Mouse (Mus musculus): ENCODE data around the gene Cdh26. TPM values are rescaled to one million over a fixed set of nuclear protein-coding genes. Genes with fewer than 3 reads are reported as not detected.
A peak's percentile ranks its signal among the peaks of the same experiment; 100 is the strongest.

Cdh26 gene
- polyA plus RNA-seq, 1 experiment = 2.3 TPM

GRCm38 (mm10) chr2:178416427-178416826 lies 13.9 kb upstream of the Cdh26 start:
- Histone ChIP-seq H3K27ac (ENCODE audit: insufficient read depth, low read length) (no peak overlapping the region), H3K4me1 (ENCODE audit: control insufficient read depth, insufficient read depth, low read length) (peaks cover 6% of the 10 kb centered on the region; the same call in 1 of the 2 replicates), H3K4me3 (ENCODE audit: insufficient read depth, low read length) (no peak overlapping the region)
- no peak for TF ChIP-seq CTCF (IDR thresholded peaks at IDR 0.05; ENCODE audit: borderline replicate concordance, insufficient read depth, low read length)
- no peak for TF ChIP-seq POLR2A (IDR thresholded peaks at IDR 0.05; ENCODE audit: low read depth, low read length)

- H3K4me1 ChIP-seq (ENCODE audit: control insufficient read depth, insufficient read depth, low read length) = peaks cover 9% of the 10 kb centered on the region
- TF ChIP-seq CTCF (IDR thresholded peaks at IDR 0.05; ENCODE audit: borderline replicate concordance, insufficient read depth, low read length) (no peak), POLR2A (IDR thresholded peaks at IDR 0.05; ENCODE audit: low read depth, low read length) (no peak)
- H3K27ac ChIP-seq (ENCODE audit: insufficient read depth, low read length) = no peak overlapping the region
- H3K4me3 ChIP-seq (ENCODE audit: insufficient read depth, low read length) = no peak overlapping the region
Observed at GRCm38 (mm10) chr2:178416970-178417369, 13.4 kb upstream of the Cdh26 start.

GRCm38 (mm10) chr2:178420576-178420975 lies 9.8 kb upstream of the Cdh26 start:
- TF ChIP-seq CTCF (IDR thresholded peaks at IDR 0.05; ENCODE audit: borderline replicate concordance, insufficient read depth, low read length) (no peak), POLR2A (IDR thresholded peaks at IDR 0.05; ENCODE audit: low read depth, low read length) (no peak)
- Histone ChIP-seq H3K4me1 (ENCODE audit: control insufficient read depth, insufficient read depth, low read length) (peaks cover 10% of the 10 kb centered on the region), H3K4me3 (ENCODE audit: insufficient read depth, low read length) (no peak overlapping the region), H3K27ac (ENCODE audit: insufficient read depth, low read length) (no peak overlapping the region)

- Histone ChIP-seq H3K4me1 (ENCODE audit: control insufficient read depth, insufficient read depth, low read length) (peaks cover 10% of the 10 kb centered on the region), H3K27ac (ENCODE audit: insufficient read depth, low read length) (peak overlapping the region; percentile 70), H3K4me3 (ENCODE audit: insufficient read depth, low read length) (no peak overlapping the region)
- TF ChIP-seq POLR2A (IDR thresholded peaks at IDR 0.05; ENCODE audit: low read depth, low read length) = no peak
Observed at GRCm38 (mm10) chr2:178421603-178422002, 8.7 kb upstream of the Cdh26 start.

GRCm38 (mm10) chr2:178422186-178422585 lies 8.1 kb upstream of the Cdh26 start:
- TF ChIP-seq POLR2A (IDR thresholded peaks at IDR 0.05; ENCODE audit: low read depth, low read length) (no peak), CTCF (IDR thresholded peaks at IDR 0.05; ENCODE audit: borderline replicate concordance, insufficient read depth, low read length) (no peak)
- H3K27ac ChIP-seq (ENCODE audit: insufficient read depth, low read length) = peak overlapping the region; percentile 70
- peaks cover 10% of the 10 kb centered on the region for H3K4me1 ChIP-seq (ENCODE audit: control insufficient read depth, insufficient read depth, low read length)
- no peak overlapping the region for H3K4me3 ChIP-seq (ENCODE audit: insufficient read depth, low read length)

GRCm38 (mm10) chr2:178423223-178423622 lies 7.1 kb upstream of the Cdh26 start:
- no peak overlapping the region for H3K4me3 ChIP-seq (ENCODE audit: insufficient read depth, low read length)
- peaks cover 10% of the 10 kb centered on the region for H3K4me1 ChIP-seq (ENCODE audit: control insufficient read depth, insufficient read depth, low read length)
- TF ChIP-seq POLR2A (IDR thresholded peaks at IDR 0.05; ENCODE audit: low read depth, low read length) = no peak
- no peak for TF ChIP-seq CTCF (IDR thresholded peaks at IDR 0.05; ENCODE audit: borderline replicate concordance, insufficient read depth, low read length)
- H3K27ac ChIP-seq (ENCODE audit: insufficient read depth, low read length) = peak overlapping the region; percentile 83

GRCm38 (mm10) chr2:178426229-178426628 lies 4.1 kb upstream of the Cdh26 start:
- H3K27ac ChIP-seq (ENCODE audit: insufficient read depth, low read length) = no peak overlapping the region
- TF ChIP-seq POLR2A (IDR thresholded peaks at IDR 0.05; ENCODE audit: low read depth, low read length) (no peak), CTCF (IDR thresholded peaks at IDR 0.05; ENCODE audit: borderline replicate concordance, insufficient read depth, low read length) (no peak)
- H3K4me3 ChIP-seq (ENCODE audit: insufficient read depth, low read length) = no peak overlapping the region
- H3K4me1 ChIP-seq (ENCODE audit: control insufficient read depth, insufficient read depth, low read length) = peaks cover 10% of the 10 kb centered on the region

GRCm38 (mm10) chr2:178427181-178427580 lies 3.1 kb upstream of the Cdh26 start:
- H3K27ac ChIP-seq (ENCODE audit: insufficient read depth, low read length) = no peak overlapping the region
- H3K4me3 ChIP-seq (ENCODE audit: insufficient read depth, low read length) = no peak overlapping the region
- peaks cover 8% of the 10 kb centered on the region for H3K4me1 ChIP-seq (ENCODE audit: control insufficient read depth, insufficient read depth, low read length)
- no peak for TF ChIP-seq POLR2A (IDR thresholded peaks at IDR 0.05; ENCODE audit: low read depth, low read length)
- no peak for TF ChIP-seq CTCF (IDR thresholded peaks at IDR 0.05; ENCODE audit: borderline replicate concordance, insufficient read depth, low read length)

GRCm38 (mm10) chr2:178428183-178428582 lies 2.1 kb upstream of the Cdh26 start:
- Histone ChIP-seq H3K4me1 (ENCODE audit: control insufficient read depth, insufficient read depth, low read length) (peaks cover 4% of the 10 kb centered on the region), H3K4me3 (ENCODE audit: insufficient read depth, low read length) (no peak overlapping the region), H3K27ac (ENCODE audit: insufficient read depth, low read length) (no peak overlapping the region)
- no peak for TF ChIP-seq CTCF (IDR thresholded peaks at IDR 0.05; ENCODE audit: borderline replicate concordance, insufficient read depth, low read length)

GRCm38 (mm10) chr2:178428676-178429075 lies 1.7 kb upstream of the Cdh26 start:
- peaks cover 4% of the 10 kb centered on the region; the same call in 1 of the 2 replicates for H3K4me1 ChIP-seq (ENCODE audit: control insufficient read depth, insufficient read depth, low read length)
- no peak overlapping the region for H3K27ac ChIP-seq (ENCODE audit: insufficient read depth, low read length)
- TF ChIP-seq POLR2A (IDR thresholded peaks at IDR 0.05; ENCODE audit: low read depth, low read length) (no peak), CTCF (IDR thresholded peaks at IDR 0.05; ENCODE audit: borderline replicate concordance, insufficient read depth, low read length) (no peak)
- H3K4me3 ChIP-seq (ENCODE audit: insufficient read depth, low read length) = no peak overlapping the region

GRCm38 (mm10) chr2:178429426-178429825 lies 905 bp upstream of the Cdh26 start:
- no peak for TF ChIP-seq POLR2A (IDR thresholded peaks at IDR 0.05; ENCODE audit: low read depth, low read length)
- TF ChIP-seq CTCF (IDR thresholded peaks at IDR 0.05; ENCODE audit: borderline replicate concordance, insufficient read depth, low read length) = no peak
- Histone ChIP-seq H3K4me3 (ENCODE audit: insufficient read depth, low read length) (no peak overlapping the region), H3K4me1 (ENCODE audit: control insufficient read depth, insufficient read depth, low read length) (peaks cover 5% of the 10 kb centered on the region; the same call in 1 of the 2 replicates), H3K27ac (ENCODE audit: insufficient read depth, low read length) (no peak overlapping the region)

Measured in embryonic fibroblast, embryonic 13.5 days (primary cell).